Mouse (Mus musculus) midbrain, embryonic 12.5 days (tissue): ENCODE measurements around the gene Ankrd55. TPM values are rescaled to one million over a fixed set of nuclear protein-coding genes. Genes with fewer than 3 reads are reported as not detected.

ENCODE experiments used
- ATAC-seq: fragments of 200-750 bp; cut with Nextera tagmentation; 2 replicates; pipeline ENCODE4 v1.8.0; 2017; ENCODE audit warnings: low read depth, moderate TSS enrichment, moderate library complexity; ENCODE audit not compliant: low FRiP score
- H3K27ac ChIP-seq: fragments of 300-500 bp; sonication (generic); replicated peaks from 2 replicates; pipeline ENCODE4 v1.5.1; 2016; ENCODE audit warnings: mild to moderate bottlenecking
- H3K27me3 ChIP-seq: fragments of 300-500 bp; sonication (generic); 2 replicates; pipeline ENCODE4 v1.6.1; 2016; ENCODE audit warnings: mild to moderate bottlenecking
- H3K36me3 ChIP-seq: fragments of 300-500 bp; sonication (generic); 2 replicates; pipeline ENCODE4 v1.6.1; 2016
- H3K4me1 ChIP-seq: fragments of 300-500 bp; sonication (generic); 2 replicates; pipeline ENCODE4 v1.6.1; 2016
- H3K4me2 ChIP-seq: fragments of 300-500 bp; sonication (generic); replicated peaks from 2 replicates; pipeline ENCODE4 v1.6.1; 2016; ENCODE audit warnings: mild to moderate bottlenecking, moderate library complexity
- H3K4me3 ChIP-seq: fragments of 300-500 bp; sonication (generic); 2 replicates; pipeline ENCODE4 v1.5.1; 2016; ENCODE audit warnings: mild to moderate bottlenecking
- H3K9ac ChIP-seq: fragments of 300-500 bp; sonication (generic); replicated peaks from 2 replicates; pipeline ENCODE4 v1.6.1; 2016; ENCODE audit warnings: mild to moderate bottlenecking, moderate library complexity
- H3K9me3 ChIP-seq: fragments of 300-500 bp; sonication (generic); 2 replicates; pipeline ENCODE4 v1.6.1; 2016; ENCODE audit warnings: mild to moderate bottlenecking
- WGBS: fragments of 180-500 bp; shearing (Covaris S2); methylation state at CpG from one replicate; pipeline ENCODE4 v1.1.7; 2016; 5-methylcytosine and 5-hydroxymethylcytosine counted together
- polyA plus RNA-seq: library from polyadenylated mRNA; unstranded; fragments of >200 nt; fragmentation: Nextera tagmentation; extraction: Ambion mirVana; gene quantifications from 2 replicates; pipeline ENCODE4 v1.2.1, GENCODE M21; 2016

The Ankrd55 gene
- polyA plus RNA-seq = 1.5 and 3.3 TPM in 2 replicates

DNA sequence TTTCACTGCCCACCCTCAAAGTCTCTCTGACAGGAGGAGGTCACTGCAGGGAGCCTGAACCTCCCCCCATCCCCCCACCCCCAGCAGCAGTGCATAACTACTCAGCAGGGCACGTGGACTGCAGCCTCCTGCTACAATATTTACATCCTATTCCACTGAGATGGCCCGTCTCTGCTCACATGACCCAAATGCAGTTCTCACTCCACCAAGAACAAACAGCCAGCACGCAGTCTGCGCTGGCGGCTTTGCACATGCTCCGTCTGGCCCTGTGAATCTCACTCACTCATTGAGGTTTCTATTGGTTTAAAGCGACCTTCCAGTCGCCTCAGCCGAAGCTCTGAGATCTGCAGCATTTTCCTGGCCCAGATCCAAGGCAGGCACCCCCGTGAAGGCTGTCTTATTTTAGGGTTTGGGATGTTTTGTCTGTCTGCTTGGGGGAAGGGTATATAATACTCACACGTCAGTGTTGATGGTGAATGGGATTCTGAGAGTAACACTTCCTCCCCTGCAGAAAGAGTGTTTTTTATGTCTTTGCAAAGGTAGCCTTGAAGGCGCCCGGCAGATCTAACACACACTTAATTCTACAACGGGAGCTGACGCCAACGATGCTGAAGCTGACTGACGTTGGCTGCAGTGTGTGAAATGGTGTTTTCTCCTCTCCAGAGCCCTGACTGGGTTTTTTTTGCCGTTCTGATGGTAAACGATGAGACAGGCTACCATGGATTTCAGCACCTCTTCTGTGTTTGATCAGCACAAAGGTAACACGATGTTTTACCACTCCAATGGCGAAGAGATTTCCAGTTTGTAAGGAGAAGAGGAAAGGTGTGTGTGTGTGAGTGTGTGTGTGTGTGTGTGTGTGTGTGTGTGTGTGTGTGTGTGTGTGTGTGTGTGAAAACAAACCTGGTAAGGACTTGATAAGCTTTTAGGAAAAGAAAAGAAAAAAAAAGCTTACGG is at the start of gene Ankrd55:
TSS of gene Ankrd55 (plus strand) at position 227 of the 954 bp plus-strand sequence.
- H3K36me3 ChIP-seq = no peaks in the 10 kb centered on the region
- peak; percentile 97 for ATAC-seq
- peak within 1 kb of the TSS; percentile 72 for H3K27ac ChIP-seq
- H3K27me3 ChIP-seq = no peaks in the 10 kb centered on the region
- peaks cover 10% of the 10 kb centered on the region for H3K4me1 ChIP-seq
- H3K9ac ChIP-seq = peak within 1 kb of the TSS; percentile 4; the same call in 1 of the 2 replicates
- 34% methylated on average over 22 of the region's 22 CpGs for WGBS
- H3K4me3 ChIP-seq = peak within 1 kb of the TSS; percentile 21; the same call in 1 of the 2 replicates
- H3K4me2 ChIP-seq = peak within 1 kb of the TSS; percentile 36
- no peaks in the 10 kb centered on the region for H3K9me3 ChIP-seq

DNA sequence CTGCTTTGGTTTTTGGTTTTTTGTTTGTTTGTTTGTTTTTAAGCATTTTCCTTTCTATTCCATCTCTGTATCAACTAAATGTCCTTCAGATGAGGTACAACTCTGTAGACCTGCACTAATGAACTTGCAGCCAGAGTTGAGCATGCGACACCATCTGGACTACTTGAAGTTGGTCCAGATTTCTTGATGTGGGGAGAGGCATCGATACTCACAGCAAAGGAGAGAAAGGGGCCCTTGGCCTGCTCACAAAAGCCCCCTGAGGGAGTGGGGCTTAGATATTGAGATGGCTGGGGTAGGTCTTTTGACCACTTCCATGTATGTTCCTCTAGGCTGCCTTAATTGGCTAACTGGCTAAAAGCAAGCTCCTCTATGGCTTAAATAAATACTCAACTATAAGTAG is 49.0 kb upstream of the Ankrd55 start:
- peaks cover 59% of the 10 kb centered on the region for H3K27me3 ChIP-seq
- no peak overlapping the region for H3K9ac ChIP-seq
- WGBS = 88% methylated on average over 2 of the region's 2 CpGs
- H3K4me3 ChIP-seq = no peak overlapping the region
- peaks cover 4% of the 10 kb centered on the region for H3K9me3 ChIP-seq
- no peak overlapping the region for H3K27ac ChIP-seq
- no peak for ATAC-seq
- H3K4me2 ChIP-seq = no peak overlapping the region
- H3K36me3 ChIP-seq = no peaks in the 10 kb centered on the region
- peaks cover 9% of the 10 kb centered on the region; the same call in 1 of the 2 replicates for H3K4me1 ChIP-seq

DNA sequence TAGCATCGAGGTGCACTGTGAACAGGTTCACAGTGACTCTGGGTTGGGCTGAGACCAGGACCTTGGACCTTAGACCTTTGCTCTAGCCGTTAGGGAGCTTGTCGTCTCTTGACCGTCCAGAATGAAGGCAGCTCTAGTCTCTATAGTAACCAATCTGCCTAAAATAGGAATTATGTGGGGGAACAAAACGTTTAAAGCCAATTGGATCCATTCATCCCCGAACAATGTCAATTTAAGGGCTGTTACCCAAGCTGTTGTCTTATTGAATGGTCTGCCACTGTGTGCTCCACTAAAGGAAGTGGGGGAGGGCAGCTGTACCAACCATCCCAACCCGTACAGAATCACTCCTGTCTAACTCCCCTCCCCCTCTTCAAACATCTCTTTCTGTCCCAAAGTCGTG is 46.8 kb upstream of the Ankrd55 start:
- H3K27ac ChIP-seq = no peak overlapping the region
- no peak; the same call in 1 of the 2 replicates for ATAC-seq
- peaks cover 5% of the 10 kb centered on the region for H3K9me3 ChIP-seq
- 11% methylated on average over 8 of the region's 8 CpGs for WGBS
- no peaks in the 10 kb centered on the region for H3K36me3 ChIP-seq
- H3K9ac ChIP-seq = no peak overlapping the region
- peak overlapping the region; percentile 22; the same call in 1 of the 2 replicates for H3K4me2 ChIP-seq
- no peak overlapping the region for H3K4me3 ChIP-seq
- H3K4me1 ChIP-seq = peaks cover 9% of the 10 kb centered on the region; the same call in 1 of the 2 replicates
- H3K27me3 ChIP-seq = peaks cover 58% of the 10 kb centered on the region

DNA sequence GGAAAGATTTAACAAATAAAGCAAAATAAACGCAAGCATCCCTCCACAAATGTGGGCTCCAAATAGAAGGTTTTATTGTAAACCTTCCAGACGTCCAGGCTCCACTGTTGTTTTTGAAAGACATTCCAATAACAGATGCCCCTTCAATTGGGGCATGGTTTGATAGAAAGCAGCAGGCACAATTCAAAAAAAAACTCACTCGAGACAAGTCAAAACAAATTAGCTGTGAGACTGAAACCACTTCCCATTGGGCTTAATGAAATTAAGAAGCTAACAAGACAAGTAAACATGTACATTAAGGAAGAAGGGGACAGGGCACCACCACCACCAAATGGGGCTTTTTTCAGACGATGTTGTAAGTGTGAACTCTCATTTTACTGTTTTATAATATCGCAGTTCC is 43.1 kb upstream of the Ankrd55 start:
- no peak overlapping the region for H3K4me3 ChIP-seq
- WGBS = 81% methylated on average over 5 of the region's 5 CpGs
- no peaks in the 10 kb centered on the region for H3K36me3 ChIP-seq
- no peak overlapping the region for H3K9ac ChIP-seq
- ATAC-seq = no peak
- no peak overlapping the region for H3K4me2 ChIP-seq
- peaks cover 9% of the 10 kb centered on the region; the same call in 1 of the 2 replicates for H3K4me1 ChIP-seq
- peaks cover 16% of the 10 kb centered on the region for H3K9me3 ChIP-seq
- peaks cover 29% of the 10 kb centered on the region for H3K27me3 ChIP-seq
- no peak overlapping the region for H3K27ac ChIP-seq

DNA sequence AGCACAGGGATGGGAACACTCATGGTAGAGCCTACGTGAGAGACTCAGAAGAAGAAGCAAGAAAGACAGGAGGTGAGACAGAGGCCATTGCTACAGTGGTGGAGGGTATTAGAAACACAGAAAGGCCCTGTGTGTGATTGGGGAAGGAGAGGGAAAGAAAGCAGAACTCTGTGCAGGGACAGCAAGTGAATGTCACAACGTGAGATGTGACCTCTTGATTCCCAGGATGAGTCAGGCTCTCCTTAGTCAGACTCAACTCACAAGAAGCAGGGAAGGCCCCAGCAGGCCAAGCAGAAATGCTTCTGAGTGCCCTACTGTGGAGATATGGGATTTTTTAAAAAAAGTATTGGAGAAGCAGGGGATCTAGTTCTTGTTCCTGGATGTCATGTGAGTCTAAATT is 36.8 kb upstream of the Ankrd55 start:
- 81% methylated on average over 2 of the region's 2 CpGs for WGBS
- H3K4me1 ChIP-seq = 0 out of 2 replicates have a peak, but pooled peaks cover 3% of the 10 kb centered on the region

DNA sequence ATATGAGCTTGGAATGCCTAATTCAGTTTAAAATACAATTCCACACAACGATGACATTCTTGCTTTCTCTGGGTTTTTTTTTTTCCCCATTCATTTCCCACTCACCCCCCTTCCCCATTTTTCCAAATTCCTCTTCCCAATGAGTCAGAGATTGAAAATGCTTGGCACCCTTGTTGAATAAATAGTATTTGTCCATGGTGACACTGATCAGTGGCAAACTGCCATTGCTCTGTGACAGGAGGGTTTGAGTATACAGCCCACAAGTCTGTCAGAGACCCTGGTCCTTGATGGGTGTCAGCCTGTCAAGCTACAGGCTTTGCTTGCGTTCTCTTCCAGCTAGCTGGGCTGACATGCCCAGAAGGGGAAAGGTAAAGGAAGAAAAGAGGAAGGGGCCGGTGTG is 36.2 kb upstream of the Ankrd55 start:
- 86% methylated on average over 3 of the region's 3 CpGs for WGBS
- no peak overlapping the region for H3K27ac ChIP-seq
- H3K36me3 ChIP-seq = no peaks in the 10 kb centered on the region
- ATAC-seq = no peak
- no peak overlapping the region for H3K4me3 ChIP-seq
- H3K4me1 ChIP-seq = 0 out of 2 replicates have a peak, but pooled peaks cover 3% of the 10 kb centered on the region
- peaks cover 10% of the 10 kb centered on the region; the same call in 1 of the 2 replicates for H3K27me3 ChIP-seq
- H3K9me3 ChIP-seq = peaks cover 10% of the 10 kb centered on the region; the same call in 1 of the 2 replicates
- H3K4me2 ChIP-seq = no peak overlapping the region
- H3K9ac ChIP-seq = no peak overlapping the region

More for the DNA sequence above, 36.8 kb upstream of the Ankrd55 start:
- no peak overlapping the region for H3K27ac ChIP-seq
- H3K27me3 ChIP-seq = peaks cover 10% of the 10 kb centered on the region; the same call in 1 of the 2 replicates
- no peaks in the 10 kb centered on the region for H3K36me3 ChIP-seq
- H3K9ac ChIP-seq = no peak overlapping the region
- no peak overlapping the region for H3K4me2 ChIP-seq
- no peak for ATAC-seq
- no peak overlapping the region for H3K4me3 ChIP-seq
- H3K9me3 ChIP-seq = peaks cover 11% of the 10 kb centered on the region; the same call in 1 of the 2 replicates

DNA sequence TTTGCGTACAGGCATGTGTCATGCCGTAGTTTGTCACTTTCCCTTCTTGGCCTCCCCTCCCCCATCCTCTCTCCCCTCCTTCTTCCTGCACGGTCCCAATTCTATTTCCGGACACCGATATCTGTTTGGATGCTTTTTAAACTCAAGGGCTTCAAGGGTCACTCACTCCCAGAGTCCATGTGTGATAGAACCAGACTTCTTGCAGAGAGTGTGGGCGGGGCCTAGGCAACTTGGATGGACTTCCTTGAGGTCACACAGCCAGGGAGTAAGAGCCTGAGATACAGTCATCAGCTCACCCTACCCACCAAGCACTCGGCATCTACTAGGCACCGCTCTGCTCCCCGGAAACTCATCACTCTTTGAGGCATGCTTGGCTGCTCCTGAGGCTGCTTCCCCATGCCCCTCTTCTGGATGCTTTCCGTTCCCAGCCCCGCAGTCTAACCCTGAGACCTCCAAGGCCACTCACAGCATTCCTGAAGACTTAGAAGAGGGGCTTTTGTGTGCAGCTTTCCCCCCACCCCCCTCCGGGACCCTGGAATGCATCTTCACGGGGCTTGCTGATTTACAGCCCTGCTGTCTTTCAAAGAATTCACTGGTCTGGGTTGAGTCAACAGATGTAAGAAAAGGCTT is 35.1 kb upstream of the Ankrd55 start:
- H3K4me3 ChIP-seq = no peak overlapping the region
- no peaks in the 10 kb centered on the region for H3K36me3 ChIP-seq
- no peak overlapping the region for H3K4me2 ChIP-seq
- no peak for ATAC-seq
- WGBS = 52% methylated on average over 13 of the region's 13 CpGs
- H3K27me3 ChIP-seq = peaks cover 10% of the 10 kb centered on the region; the same call in 1 of the 2 replicates
- peaks cover 10% of the 10 kb centered on the region; the same call in 1 of the 2 replicates for H3K9me3 ChIP-seq
- no peak overlapping the region for H3K9ac ChIP-seq
- 0 out of 2 replicates have a peak, but pooled peaks cover 3% of the 10 kb centered on the region for H3K4me1 ChIP-seq
- no peak overlapping the region for H3K27ac ChIP-seq

DNA sequence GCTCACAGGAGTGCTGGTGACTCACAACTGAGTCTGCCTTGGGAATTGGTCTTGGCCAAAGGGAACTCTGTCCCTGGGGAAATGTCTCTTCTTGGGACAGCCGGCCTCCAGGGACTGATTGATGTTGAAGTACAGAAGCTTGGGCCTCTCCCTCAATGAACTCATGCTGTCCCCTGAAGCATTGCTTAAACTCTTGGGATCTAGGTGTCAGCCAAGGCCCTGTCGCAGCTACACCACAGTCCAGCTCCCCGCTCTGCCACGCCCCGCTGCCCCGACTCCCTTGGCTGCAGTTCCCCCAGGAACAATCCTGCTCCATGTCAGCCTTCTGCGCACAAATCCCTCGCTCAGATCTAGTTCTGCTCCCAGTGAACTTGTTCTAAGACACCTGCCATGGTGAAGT is 34.1 kb upstream of the Ankrd55 start:
- WGBS = 85% methylated on average over 8 of the region's 8 CpGs
- Histone ChIP-seq H3K36me3 (no peaks in the 10 kb centered on the region), H3K9me3 (peaks cover 5% of the 10 kb centered on the region; the same call in 1 of the 2 replicates), H3K4me3 (no peak overlapping the region), H3K27me3 (peaks cover 10% of the 10 kb centered on the region; the same call in 1 of the 2 replicates), H3K4me1 (0 out of 2 replicates have a peak, but pooled peaks cover 3% of the 10 kb centered on the region), H3K4me2 (no peak overlapping the region), H3K9ac (no peak overlapping the region), H3K27ac (no peak overlapping the region)
- ATAC-seq = no peak

DNA sequence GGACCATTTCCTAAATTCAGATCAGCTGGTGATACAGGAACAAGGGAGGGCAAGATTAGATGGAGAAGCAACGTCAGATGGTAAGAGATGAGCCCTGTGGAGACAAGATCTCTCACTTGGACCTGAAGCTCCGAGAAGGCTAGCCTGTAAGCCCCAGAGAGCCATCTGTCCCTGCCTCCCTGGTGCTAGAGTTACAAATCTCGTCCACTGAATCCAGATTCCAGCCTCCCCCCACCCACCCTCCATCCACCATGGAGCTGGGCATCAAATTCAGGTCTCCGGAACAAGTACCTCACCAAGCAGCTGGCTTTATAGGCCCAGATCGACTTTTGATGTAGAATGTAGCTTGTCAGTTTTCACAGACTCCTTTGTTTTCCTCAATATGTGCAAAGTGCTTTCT is 32.4 kb upstream of the Ankrd55 start:
- no peak overlapping the region for H3K27ac ChIP-seq
- H3K4me1 ChIP-seq = 0 out of 2 replicates have a peak, but pooled peaks cover 3% of the 10 kb centered on the region
- H3K9me3 ChIP-seq = no peaks in the 10 kb centered on the region
- H3K36me3 ChIP-seq = no peaks in the 10 kb centered on the region
- H3K4me3 ChIP-seq = no peak overlapping the region
- peaks cover 10% of the 10 kb centered on the region; the same call in 1 of the 2 replicates for H3K27me3 ChIP-seq
- no peak for ATAC-seq
- no peak overlapping the region for H3K9ac ChIP-seq
- H3K4me2 ChIP-seq = no peak overlapping the region
- WGBS = 69% methylated on average over 5 of the region's 5 CpGs

DNA sequence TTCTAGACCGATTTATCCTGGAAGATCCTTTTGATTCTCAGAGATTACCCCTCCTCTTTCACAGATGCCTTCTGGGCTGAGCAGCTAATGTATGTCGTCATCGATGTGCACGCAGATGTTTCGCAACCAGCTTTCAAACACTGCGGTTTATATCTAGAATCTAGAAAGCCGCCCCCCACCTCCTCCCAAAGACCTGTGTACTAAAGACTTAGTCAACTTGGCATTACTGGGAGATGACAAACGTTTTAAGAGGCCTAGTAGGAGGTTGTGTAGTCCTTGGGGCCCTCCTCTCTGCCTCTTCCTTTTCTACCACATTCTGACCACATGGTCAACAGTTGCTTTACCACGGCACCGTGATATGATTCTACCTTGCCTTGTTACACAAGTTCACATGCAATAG is 29.8 kb upstream of the Ankrd55 start:
- 90% methylated on average over 10 of the region's 10 CpGs for WGBS

DNA sequence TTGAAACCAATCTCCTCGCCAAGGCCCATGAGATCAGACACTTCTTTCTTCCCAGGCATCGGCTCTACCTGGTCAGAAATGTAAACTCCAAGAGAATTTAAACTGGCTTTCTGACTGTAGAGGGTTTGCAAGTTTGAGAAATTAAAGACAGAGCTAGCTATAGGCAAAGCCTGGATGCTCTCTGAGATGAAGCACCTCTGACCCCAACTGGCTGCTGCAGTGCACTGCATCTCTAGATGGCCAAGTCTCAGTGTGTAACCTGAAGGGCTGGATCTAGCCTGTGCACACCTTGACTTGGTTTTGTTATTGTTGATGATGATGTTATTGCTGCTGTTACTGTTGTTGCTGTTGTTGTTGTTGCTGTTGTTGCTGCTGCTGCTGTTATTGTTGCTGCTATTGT is 28.9 kb upstream of the Ankrd55 start:
- Histone ChIP-seq H3K4me2 (no peak overlapping the region), H3K4me1 (no peaks in the 10 kb centered on the region), H3K4me3 (no peak overlapping the region), H3K27ac (no peak overlapping the region), H3K27me3 (no peaks in the 10 kb centered on the region; the same call in 1 of the 2 replicates), H3K9me3 (no peaks in the 10 kb centered on the region), H3K36me3 (no peaks in the 10 kb centered on the region), H3K9ac (no peak overlapping the region)
- WGBS = 58% methylated on average over 2 of the region's 2 CpGs
- peak; percentile 76; the same call in 1 of the 2 replicates for ATAC-seq

More for the DNA sequence above, 29.8 kb upstream of the Ankrd55 start:
- H3K9ac ChIP-seq = no peak overlapping the region
- no peak overlapping the region for H3K4me2 ChIP-seq
- H3K4me1 ChIP-seq = no peaks in the 10 kb centered on the region
- H3K27me3 ChIP-seq = peaks cover 3% of the 10 kb centered on the region; the same call in 1 of the 2 replicates
- H3K4me3 ChIP-seq = no peak overlapping the region
- H3K27ac ChIP-seq = no peak overlapping the region
- H3K9me3 ChIP-seq = no peaks in the 10 kb centered on the region
- no peaks in the 10 kb centered on the region for H3K36me3 ChIP-seq
- ATAC-seq = no peak
